In the genomic region with DNA sequence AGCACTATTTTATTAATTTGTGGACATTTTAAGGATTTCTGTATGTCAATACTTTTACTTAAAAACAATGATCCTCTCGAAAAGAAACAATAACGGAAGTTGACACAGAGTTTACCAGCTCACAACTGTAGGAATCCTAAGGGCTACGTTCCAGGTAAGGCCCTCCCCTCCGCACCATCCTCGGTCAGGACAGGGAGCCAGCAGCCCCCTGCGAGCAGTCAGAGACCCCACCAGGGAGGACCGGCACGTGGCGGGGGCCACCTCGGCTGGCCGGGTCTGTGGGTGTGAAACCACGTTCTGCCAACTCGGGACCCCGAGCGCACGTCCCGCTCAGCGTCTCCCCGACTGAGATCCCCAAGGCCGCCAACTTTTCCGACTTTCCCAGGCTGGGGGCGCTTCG, we compare ENCODE assay signal across 8 mouse cellular contexts. TPM values are rescaled to one million over a fixed set of nuclear protein-coding genes. Genes with fewer than 3 reads are reported as not detected.
DNase-seq lines count a peak whose midpoint lies in the region; ATAC-seq and TF ChIP-seq lines count a peak whose summit lies in the region.

No protein-coding gene starts in this region.

- peak; percentile 6 for ATAC-seq in heart, embryonic 12.5 days (ENCODE audit: insufficient number of reproducible peaks, low FRiP score)
- ATAC-seq in kidney, postnatal 0 days (replicated peaks; ENCODE audit: low FRiP score, low read depth) = peak; percentile 14; the same call in 1 of the 2 replicates
- ATAC-seq in stomach, embryonic 16.5 days (ENCODE audit: insufficient read depth, low FRiP score) = peak; percentile 3; the same call in 1 of the 2 replicates

- under 1% methylated on average over 21 of the region's 23 CpGs for WGBS in heart, embryonic 12.5 days
- WGBS in kidney, postnatal 0 days = 0% methylated on average over 19 of the region's 23 CpGs
- 0% methylated on average over 18 of the region's 23 CpGs for whole genome bisulfite sequencing in stomach, embryonic 16.5 days

- peak; percentile 25 for DNase-seq in urinary bladder, postnatal 25 days (ENCODE audit: low spot score)
- DNase-seq in urinary bladder, postnatal 4 days (ENCODE audit: low spot score in 2 of 2) = no peak
- DNase-seq in kidney, postnatal 0 days (ENCODE audit: low spot score) = no peak
- peak; percentile 24 for DNase-seq in mesoderm, embryonic 11.5 days (ENCODE audit: low read depth, low spot score)
- no peak for DNase-seq in layer of hippocampus, adult 11-12 months (ENCODE audit: low spot score)

- no peak for TF ChIP-seq CTCF in cortical plate, adult 2 months (IDR thresholded peaks at IDR 0.05; ENCODE audit: extremely low read depth, insufficient read depth, low read length)
- no peak for TF ChIP-seq CTCF in kidney, postnatal 0 days (IDR thresholded peaks at IDR 0.05; ENCODE audit: low read depth)

- no peaks in the 10 kb centered on the region for H3K9me3 ChIP-seq in heart, embryonic 12.5 days (replicated peaks)
- no peaks in the 10 kb centered on the region for H3K9me3 ChIP-seq in kidney, postnatal 0 days (replicated peaks; ENCODE audit: low read length)
- H3K9me3 ChIP-seq in stomach, embryonic 16.5 days (replicated peaks; ENCODE audit: control insufficient read depth, low read length) = no peaks in the 10 kb centered on the region

- H3K4me2 ChIP-seq in heart, embryonic 12.5 days = peak overlapping the region; percentile 95
- H3K4me2 ChIP-seq in kidney, postnatal 0 days (ENCODE audit: low read length) = peak overlapping the region; percentile 98
- peak overlapping the region; percentile 80 for H3K4me2 ChIP-seq in stomach, embryonic 16.5 days (ENCODE audit: low read depth, low read length)

- no peaks in the 10 kb centered on the region for H3K27me3 ChIP-seq in heart, embryonic 12.5 days (replicated peaks)
- no peaks in the 10 kb centered on the region for H3K27me3 ChIP-seq in kidney, postnatal 0 days (ENCODE audit: insufficient read depth, low read length)
- no peaks in the 10 kb centered on the region for H3K27me3 ChIP-seq in stomach, embryonic 16.5 days (ENCODE audit: control insufficient read depth, insufficient read depth, low read length)

- H3K36me3 ChIP-seq in heart, embryonic 12.5 days = peaks cover 3% of the 10 kb centered on the region; the same call in 1 of the 2 replicates
- 0 out of 2 replicates have a peak, but pooled peaks cover 2% of the 10 kb centered on the region for H3K36me3 ChIP-seq in kidney, postnatal 0 days (ENCODE audit: insufficient read depth, low read length)
- no peaks in the 10 kb centered on the region for H3K36me3 ChIP-seq in stomach, embryonic 16.5 days (ENCODE audit: control insufficient read depth, insufficient read depth, low read length)

- peak overlapping the region; percentile 91 for H3K9ac ChIP-seq in heart, embryonic 12.5 days
- H3K9ac ChIP-seq in kidney, postnatal 0 days (ENCODE audit: low read depth, low read length) = peak overlapping the region; percentile 84
- peak overlapping the region; percentile 84 for H3K9ac ChIP-seq in stomach, embryonic 16.5 days (ENCODE audit: low read length)

- H3K4me3 ChIP-seq in cortical plate, adult 2 months (ENCODE audit: insufficient read depth, low read length) = peak overlapping the region; percentile 79
- H3K4me3 ChIP-seq in heart, embryonic 12.5 days = peak overlapping the region; percentile 81
- H3K4me3 ChIP-seq in kidney, postnatal 0 days (replicated peaks; ENCODE audit: low read depth, low read length) = peak overlapping the region; percentile 61
- peak overlapping the region; percentile 78 for H3K4me3 ChIP-seq in stomach, embryonic 16.5 days (replicated peaks; ENCODE audit: low read length)

- H3K4me1 ChIP-seq in cortical plate, adult 2 months (ENCODE audit: control insufficient read depth, insufficient read depth, low read length) = peaks cover 1% of the 10 kb centered on the region; the same call in 1 of the 2 replicates
- H3K4me1 ChIP-seq in heart, embryonic 12.5 days (replicated peaks) = peaks cover 8% of the 10 kb centered on the region
- H3K4me1 ChIP-seq in kidney, postnatal 0 days (replicated peaks; ENCODE audit: insufficient read depth, low read length) = 0 out of 2 replicates have a peak, but pooled peaks cover 2% of the 10 kb centered on the region
- H3K4me1 ChIP-seq in stomach, embryonic 16.5 days (ENCODE audit: control insufficient read depth, insufficient read depth, low read length) = peaks cover 3% of the 10 kb centered on the region

- no peak for TF ChIP-seq POLR2A in cortical plate, adult 2 months (IDR thresholded peaks at IDR 0.05; ENCODE audit: extremely low read depth, insufficient read depth, low read length)

- no peak overlapping the region for H3K27ac ChIP-seq in cortical plate, adult 2 months (ENCODE audit: insufficient read depth, low read length)
- H3K27ac ChIP-seq in heart, embryonic 12.5 days (ENCODE audit: poor library complexity, severe bottlenecking) = peak overlapping the region; percentile 78; the same call in 1 of the 2 replicates
- H3K27ac ChIP-seq in kidney, postnatal 0 days = peak overlapping the region; percentile 84; the same call in 1 of the 2 replicates
- H3K27ac ChIP-seq in stomach, embryonic 16.5 days (ENCODE audit: low read length) = no peak overlapping the region

RNA-seq across cellular contexts. Expression of gene Phf10, which starts 0.6 kb away (rescaled TPM):
- 46.4 and 46.7 TPM in 2 replicates for polyA plus RNA-seq in cortical plate, adult 2 months (2012; rRNA removed)
- 28.5 and 28.6 TPM in 2 replicates for polyA plus RNA-seq in heart, embryonic 12.5 days (2016; fragmentation: Nextera tagmentation; extraction: Ambion mirVana)
- polyA plus RNA-seq in kidney, postnatal 0 days (2015; fragmentation: Nextera tagmentation; extraction: Ambion mirVana) = 27.3 and 29.8 TPM in 2 replicates
- 32.9 and 34.4 TPM in 2 replicates for polyA plus RNA-seq in stomach, embryonic 16.5 days (2015; fragmentation: Nextera tagmentation; extraction: Ambion mirVana)

RNA-seq across cellular contexts. Expression of gene 1600012H06Rik, which starts 17.5 kb away (rescaled TPM):
- 16.6 and 17.3 TPM in 2 replicates for polyA plus RNA-seq in cortical plate, adult 2 months (2012; rRNA removed)
- polyA plus RNA-seq in heart, embryonic 12.5 days (2016; fragmentation: Nextera tagmentation; extraction: Ambion mirVana) = 35.7 and 37.1 TPM in 2 replicates
- polyA plus RNA-seq in kidney, postnatal 0 days (2015; fragmentation: Nextera tagmentation; extraction: Ambion mirVana) = 41.6 and 43.0 TPM in 2 replicates
- polyA plus RNA-seq in stomach, embryonic 16.5 days (2015; fragmentation: Nextera tagmentation; extraction: Ambion mirVana) = 41.8 and 48.2 TPM in 2 replicates

RNA-seq across cellular contexts. Expression of gene Wdr27, which starts 17.6 kb away (rescaled TPM):
- 5.1 and 6.0 TPM in 2 replicates for polyA plus RNA-seq in cortical plate, adult 2 months (2012; rRNA removed)
- 3.9 and 4.1 TPM in 2 replicates for polyA plus RNA-seq in heart, embryonic 12.5 days (2016; fragmentation: Nextera tagmentation; extraction: Ambion mirVana)
- 10.1 and 16.3 TPM in 2 replicates for polyA plus RNA-seq in kidney, postnatal 0 days (2015; fragmentation: Nextera tagmentation; extraction: Ambion mirVana)
- polyA plus RNA-seq in stomach, embryonic 16.5 days (2015; fragmentation: Nextera tagmentation; extraction: Ambion mirVana) = 6.2 and 6.3 TPM in 2 replicates

RNA-seq across cellular contexts. Expression of gene 9030025P20Rik, which starts 17.7 kb away (rescaled TPM):
- polyA plus RNA-seq in cortical plate, adult 2 months (2012; rRNA removed) = 16.3 and 16.9 TPM in 2 replicates
- polyA plus RNA-seq in heart, embryonic 12.5 days (2016; fragmentation: Nextera tagmentation; extraction: Ambion mirVana) = 6.7 and 7.8 TPM in 2 replicates
- 8.9 and 13.2 TPM in 2 replicates for polyA plus RNA-seq in kidney, postnatal 0 days (2015; fragmentation: Nextera tagmentation; extraction: Ambion mirVana)
- polyA plus RNA-seq in stomach, embryonic 16.5 days (2015; fragmentation: Nextera tagmentation; extraction: Ambion mirVana) = 6.4 and 7.6 TPM in 2 replicates

RNA-seq across cellular contexts. Expression of gene Gm3417, which starts 18.1 kb away (rescaled TPM):
- polyA plus RNA-seq in cortical plate, adult 2 months (2012; rRNA removed) = 0.61 and 0.83 TPM in 2 replicates
- polyA plus RNA-seq in heart, embryonic 12.5 days (2016; fragmentation: Nextera tagmentation; extraction: Ambion mirVana) = 0.42 TPM in 1 of 2 replicates, not detected in the other
- 1.5 and 1.8 TPM in 2 replicates for polyA plus RNA-seq in kidney, postnatal 0 days (2015; fragmentation: Nextera tagmentation; extraction: Ambion mirVana)
- 0.30 TPM in 1 of 2 replicates, not detected in the other for polyA plus RNA-seq in stomach, embryonic 16.5 days (2015; fragmentation: Nextera tagmentation; extraction: Ambion mirVana)

Comparison
In these comparisons a context has a peak if more than half of its experiments do, and no peak if none do; other contexts are left out.
1. DNase-seq: peak in urinary bladder, postnatal 25 days (single experiment) and mesoderm, embryonic 11.5 days (single experiment); none in urinary bladder, postnatal 4 days (0 of 2), kidney, postnatal 0 days (single experiment) and layer of hippocampus, adult 11-12 months (single experiment).
2. H3K27ac ChIP-seq: peak in heart, embryonic 12.5 days (single experiment) and kidney, postnatal 0 days (single experiment); none in cortical plate, adult 2 months (single experiment) and stomach, embryonic 16.5 days (single experiment).
3. Peak in every context shown above with its lines, with median percentiles within 50 percentile points of each other: H3K4me3 ChIP-seq, ATAC-seq, H3K4me2 ChIP-seq and H3K9ac ChIP-seq.